Mouse (Mus musculus): Measurements from ENCODE around the gene Mark3.
"Not testable (repeated sequence)": the region's sequence is repeated elsewhere in the genome, so short reads cannot be mapped to it uniquely, and the experiment has no call there.

DNA sequence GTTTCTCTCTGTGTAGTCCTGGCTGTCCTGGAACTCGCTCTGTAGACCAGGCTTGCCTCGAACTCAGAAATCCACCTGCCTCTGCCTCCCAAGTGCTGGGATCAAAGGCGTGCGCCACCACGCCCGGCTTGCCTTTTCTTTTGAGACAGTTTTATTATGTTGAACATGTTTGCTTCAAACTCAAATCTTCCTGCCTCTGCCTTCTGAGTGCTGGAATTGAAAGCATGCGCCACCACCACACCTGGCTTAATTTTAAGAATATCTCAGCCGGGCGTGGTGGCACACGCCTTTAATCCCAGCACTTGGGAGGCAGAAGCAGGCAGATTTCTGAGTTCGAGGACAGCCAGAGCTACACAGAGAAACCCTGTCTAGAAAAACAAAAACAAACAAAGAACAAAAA, 87.2 kb downstream of the Mark3 start:
- TF ChIP-seq POLR2A (IDR thresholded peaks at IDR 0.05; ENCODE audit: low read depth, low read length); CTCF (conservative IDR thresholded peaks at IDR 0.05; ENCODE audit: insufficient read depth, insufficient read length, low read depth, low read length): not testable (repeated sequence)
